Mouse (Mus musculus): Measurements from ENCODE around the gene Rpl5.

DNA sequence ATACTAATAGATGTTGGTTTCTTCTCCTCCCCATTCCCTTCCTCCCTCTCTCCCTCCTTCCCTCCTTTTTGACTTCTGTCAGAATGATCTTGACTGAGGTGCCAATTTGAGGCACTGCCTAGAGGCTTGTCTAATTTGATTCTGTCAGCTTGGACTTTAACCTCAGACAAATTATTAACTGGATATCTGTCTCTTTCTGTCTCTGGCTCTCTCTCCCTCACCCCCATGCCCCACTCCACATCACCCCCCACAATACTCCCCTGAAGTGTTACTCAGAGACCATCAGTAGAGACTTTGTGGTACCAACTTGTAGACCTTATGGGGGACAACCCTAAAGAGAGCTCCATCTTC, 25.1 kb upstream of the Rpl5 start:
- no peak for TF ChIP-seq GATA1 (IDR thresholded peaks at IDR 0.05; ENCODE audit: borderline replicate concordance, low read length)
- TF ChIP-seq CTCF (IDR thresholded peaks at IDR 0.05; ENCODE audit: low read depth, low read length), result no peak
- TF ChIP-seq TAL1 (conservative IDR thresholded peaks at IDR 0.05; ENCODE audit: low read depth, low read length), result no peak

Measured in G1E (cell line).